Mouse (Mus musculus): ENCODE results near the gene Trim69.
A peak's percentile ranks its signal among the peaks of the same experiment; 100 is the strongest.

The Trim69 gene

GRCm38 (mm10) chr2:122153681-122154365 lies 6.7 kb upstream of the Trim69 start:
- DNase-seq (ENCODE audit: low read depth): peak; percentile 54

- no peak for DNase-seq (ENCODE audit: low read depth)
These were observed 6.0 kb upstream of the Trim69 start for GRCm38 (mm10) chr2:122154479-122154878.

GRCm38 (mm10) chr2:122155292-122155691 lies 5.2 kb upstream of the Trim69 start:
- no peak for DNase-seq (ENCODE audit: low read depth)

- DNase-seq (ENCODE audit: low read depth): peak; percentile 42
These were observed 4.3 kb upstream of the Trim69 start for GRCm38 (mm10) chr2:122156051-122156700.

- DNase-seq (ENCODE audit: low read depth): no peak
These were observed 2.9 kb upstream of the Trim69 start for GRCm38 (mm10) chr2:122157561-122157960.

GRCm38 (mm10) chr2:122158362-122158802 lies 2.1 kb upstream of the Trim69 start:
- no peak for DNase-seq (ENCODE audit: low read depth)

GRCm38 (mm10) chr2:122159667-122160066 lies 833 bp upstream of the Trim69 start:
- DNase-seq (ENCODE audit: low read depth): no peak

- peak; percentile 91 for DNase-seq (ENCODE audit: low read depth)
These were observed 1.0 kb downstream of the Trim69 start for GRCm38 (mm10) chr2:122161542-122161941.

- DNase-seq (ENCODE audit: low read depth): peak; percentile 68
These were observed 2.0 kb downstream of the Trim69 start for GRCm38 (mm10) chr2:122162529-122162928.

- DNase-seq (ENCODE audit: low read depth): peak; percentile 52
These were observed 3.1 kb downstream of the Trim69 start for GRCm38 (mm10) chr2:122163430-122164195.

- DNase-seq (ENCODE audit: low read depth): peak; percentile 79
These were observed 3.8 kb downstream of the Trim69 start for GRCm38 (mm10) chr2:122164293-122164692.

- DNase-seq (ENCODE audit: low read depth): no peak
These were observed 10.8 kb downstream of the Trim69 start for GRCm38 (mm10) chr2:122171292-122171691.

GRCm38 (mm10) chr2:122172188-122172587 lies 11.7 kb downstream of the Trim69 start:
- no peak for DNase-seq (ENCODE audit: low read depth)

- peak; percentile 68 for DNase-seq (ENCODE audit: low read depth)
These were observed 19.7 kb downstream of the Trim69 start for GRCm38 (mm10) chr2:122180051-122180822.

- DNase-seq (ENCODE audit: low read depth): no peak
These were observed 24.6 kb downstream of the Trim69 start for GRCm38 (mm10) chr2:122185086-122185485.

- DNase-seq (ENCODE audit: low read depth): no peak
These were observed 25.6 kb downstream of the Trim69 start, which contains the start of the genes Patl2 and Terb2 for GRCm38 (mm10) chr2:122186106-122186505. Patl2 (minus strand) TSS chr2:122186189. Terb2 (plus strand) TSS chr2:122186272.

- no peak for DNase-seq (ENCODE audit: low read depth)
These were observed 26.3 kb downstream of the Trim69 start for GRCm38 (mm10) chr2:122186751-122187150.

- no peak for DNase-seq (ENCODE audit: low read depth)
These were observed 31.3 kb downstream of the Trim69 start for GRCm38 (mm10) chr2:122191849-122192248.

GRCm38 (mm10) chr2:122194509-122194929 lies 34.0 kb downstream of the Trim69 start:
- peak; percentile 81 for DNase-seq (ENCODE audit: low read depth)

- DNase-seq (ENCODE audit: low read depth): no peak
These were observed 41.0 kb downstream of the Trim69 start for GRCm38 (mm10) chr2:122201501-122201900.

GRCm38 (mm10) chr2:122206440-122207107 lies 46.1 kb downstream of the Trim69 start:
- DNase-seq (ENCODE audit: low read depth): no peak

All from 416B (cell line).